Mouse (Mus musculus) left cerebral cortex, adult 11 months (tissue): Measurements from ENCODE around the gene Cdk16.
A peak's percentile ranks its signal among the peaks of the same experiment; 100 is the strongest.
"Not testable (repeated sequence)": the region's sequence is repeated elsewhere in the genome, so short reads cannot be mapped to it uniquely, and the experiment has no call there.

Experiments
- DNase-seq: peaks from one replicate; pipeline ENCODE4 v3.0.0; 2022; ENCODE audit warnings: low spot score

Gene Cdk16

GRCm38 (mm10) chrX:20687519-20688067 is at the start of gene Cdk16:
TSS of gene Cdk16 (plus strand) at chrX:20687954.
- DNase-seq = peak; percentile 87

DNA sequence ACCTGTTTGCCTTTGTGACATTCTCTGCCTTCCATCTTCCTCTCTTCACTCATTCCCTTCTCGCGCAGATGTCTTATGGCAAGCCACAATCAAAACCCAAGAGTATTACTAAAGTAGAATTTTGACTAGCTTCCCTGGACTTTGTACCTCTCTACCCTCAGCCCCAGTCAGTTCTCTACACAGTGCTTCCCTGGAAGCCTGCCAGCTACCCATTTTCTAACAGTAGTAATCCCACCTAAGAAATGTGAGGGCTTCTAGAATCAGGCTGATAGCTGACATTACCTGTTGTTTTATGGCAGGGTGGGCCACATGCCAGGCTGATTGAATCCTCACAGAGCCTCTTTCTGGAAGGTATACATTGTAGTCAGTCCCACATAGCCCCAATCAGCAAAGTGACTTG is 49.6 kb upstream of the Cdk16 start:
- no peak for DNase-seq

DNA sequence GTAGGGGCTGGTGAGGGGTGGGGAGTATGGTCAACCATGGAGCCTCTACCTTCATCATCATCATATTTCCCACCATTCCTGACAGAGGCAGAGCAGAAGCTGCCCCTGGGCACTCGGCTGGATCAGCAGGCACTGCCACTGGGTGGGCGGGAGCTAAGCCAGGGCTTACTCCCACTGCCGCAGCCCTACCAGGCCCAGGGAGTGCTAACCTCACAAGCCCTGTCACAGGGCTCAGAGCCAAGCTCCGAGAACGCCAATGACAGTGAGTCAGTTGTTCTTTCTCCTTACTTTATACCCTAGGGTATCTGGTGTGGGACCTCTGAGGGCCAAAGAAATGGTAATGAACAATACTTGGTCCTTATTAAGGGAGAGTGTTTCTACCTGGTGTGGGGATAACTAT is 43.0 kb upstream of the Cdk16 start:
- no peak for DNase-seq

- DNase-seq = no peak
Measured at GRCm38 (mm10) chrX:20657593-20657992, 30.2 kb upstream of the Cdk16 start.

DNA sequence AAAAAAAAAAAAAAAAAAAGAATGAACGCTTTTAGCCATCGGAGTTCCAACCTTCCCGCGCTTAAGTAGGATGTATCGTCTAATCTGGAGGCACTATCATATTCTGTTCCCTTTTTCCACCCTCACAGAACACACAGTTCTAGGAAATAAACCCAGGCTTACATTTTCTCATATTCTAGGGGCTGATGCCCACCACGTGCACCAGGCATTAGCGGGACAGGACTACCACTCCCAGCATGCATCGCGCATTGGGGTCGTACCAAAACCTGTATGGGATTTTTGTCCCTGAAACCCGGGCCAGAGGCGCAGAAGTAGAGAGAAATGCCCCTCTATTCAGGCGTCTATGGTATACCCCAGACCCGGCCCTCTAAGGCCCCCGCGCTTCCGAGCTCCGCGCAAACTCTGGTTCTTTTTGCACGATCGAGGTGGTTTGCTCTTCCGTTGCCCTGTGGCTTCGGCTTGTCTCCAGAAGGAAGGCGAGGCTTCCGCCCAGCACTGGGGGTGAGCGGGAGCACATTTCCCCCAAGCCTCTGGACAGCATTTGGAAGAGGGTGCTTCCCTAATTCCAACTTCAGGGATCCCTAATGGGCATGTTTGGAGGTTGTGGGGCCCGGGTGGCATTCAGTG is 29.6 kb upstream of the Cdk16 start, which contains the start of gene Uba1:
Gene Uba1 (plus strand): TSS at position 301 of the 627 bp plus-strand sequence.
- peak; percentile 54 for DNase-seq

DNA sequence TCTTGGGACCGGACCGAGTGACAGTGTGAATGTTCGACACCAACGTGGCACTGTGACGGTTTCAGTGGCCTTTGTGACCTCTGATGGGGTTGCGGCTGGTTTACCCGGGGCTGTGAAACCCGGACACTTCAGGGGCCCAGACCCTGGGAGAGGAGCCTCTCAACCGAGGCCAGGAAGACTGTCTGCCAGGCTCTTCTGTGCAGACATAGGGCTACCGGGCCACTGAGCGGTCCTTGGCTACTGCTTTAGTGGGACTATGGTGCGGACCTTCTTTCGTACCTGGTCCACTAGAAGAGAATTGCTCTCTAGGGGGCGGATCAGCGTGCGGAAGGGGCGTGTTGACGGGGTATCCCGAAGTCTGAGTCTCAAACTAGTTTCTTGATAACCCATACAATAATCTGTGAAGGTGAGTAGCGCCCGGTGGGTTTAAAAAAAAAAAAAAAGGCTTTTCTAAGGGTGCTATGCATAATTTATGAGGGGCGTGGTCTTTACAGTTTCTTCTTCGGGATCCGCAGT is 28.8 kb upstream of the Cdk16 start:
- DNase-seq = no peak

- no peak for DNase-seq
Measured at GRCm38 (mm10) chrX:20662317-20662715, 25.4 kb upstream of the Cdk16 start.

- peak; percentile 77 for DNase-seq
Measured at GRCm38 (mm10) chrX:20662716-20663443, 24.9 kb upstream of the Cdk16 start.

DNA sequence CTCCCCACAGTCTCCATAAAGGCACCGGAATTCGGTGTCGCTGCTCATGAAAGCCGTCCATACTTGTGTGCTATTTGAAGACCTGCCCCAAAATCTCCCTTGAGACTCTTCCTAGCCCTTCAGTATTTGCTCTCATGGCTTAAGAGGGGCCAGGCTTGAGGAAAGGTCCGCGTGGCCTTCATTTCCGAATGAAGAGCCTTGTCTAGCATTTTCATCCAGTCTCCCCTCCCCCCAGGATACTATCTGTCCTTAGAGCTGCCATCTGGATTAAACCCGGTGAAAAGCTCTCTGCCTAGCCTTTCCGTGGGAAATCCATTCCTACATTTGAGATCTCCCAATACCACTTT is 24.3 kb upstream of the Cdk16 start:
- DNase-seq = no peak

GRCm38 (mm10) chrX:20688068-20688547 is 354 bp downstream of the Cdk16 start:
- DNase-seq = peak; percentile 81

- peak; percentile 24 for DNase-seq
Measured at GRCm38 (mm10) chrX:20688615-20689014, 861 bp downstream of the Cdk16 start.

- no peak for DNase-seq
Measured at GRCm38 (mm10) chrX:20691566-20691965, 3.8 kb downstream of the Cdk16 start.

DNA sequence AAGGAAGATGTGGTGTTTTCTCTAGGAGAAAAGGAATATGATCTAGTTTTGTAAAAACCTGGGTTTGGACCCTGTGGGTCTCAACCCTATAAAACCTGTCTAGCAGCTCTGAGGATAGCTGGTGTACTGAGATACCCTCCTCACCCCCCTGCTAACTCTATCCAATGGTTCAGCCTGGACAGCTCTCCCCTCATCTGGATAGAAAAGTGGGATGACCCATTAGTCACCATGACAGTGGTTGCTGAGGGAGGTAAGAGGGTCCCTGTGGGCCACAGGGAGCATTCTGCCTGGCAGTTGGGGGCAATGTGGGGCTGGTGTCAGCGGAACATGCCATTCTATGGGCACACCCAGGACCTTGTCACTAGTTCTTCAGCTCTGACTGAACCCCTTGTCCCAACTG is 4.9 kb downstream of the Cdk16 start:
- no peak for DNase-seq

DNA sequence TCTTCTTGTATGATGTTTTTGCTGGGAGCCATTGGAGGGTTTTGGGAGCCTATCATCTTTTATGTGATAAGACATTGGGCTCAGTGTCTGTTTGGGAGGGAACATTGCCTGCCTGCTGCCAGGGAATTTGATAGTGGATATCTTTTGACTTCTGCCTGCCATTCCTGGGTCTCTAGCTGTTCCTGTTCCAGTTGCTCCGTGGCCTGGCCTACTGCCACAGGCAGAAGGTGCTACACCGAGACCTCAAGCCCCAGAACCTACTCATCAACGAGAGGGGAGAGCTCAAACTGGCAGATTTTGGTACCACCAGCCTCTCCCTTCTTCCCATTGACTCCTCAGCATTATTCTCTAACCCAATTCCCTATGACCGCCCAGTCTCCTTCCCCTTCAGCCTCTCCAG is 8.1 kb downstream of the Cdk16 start:
- no peak for DNase-seq

- DNase-seq = peak; percentile 28
Measured at GRCm38 (mm10) chrX:20703741-20704290, 16.1 kb downstream of the Cdk16 start, which contains the start of gene Usp11. TSS of gene Usp11 (plus strand) at chrX:20703906.

DNA sequence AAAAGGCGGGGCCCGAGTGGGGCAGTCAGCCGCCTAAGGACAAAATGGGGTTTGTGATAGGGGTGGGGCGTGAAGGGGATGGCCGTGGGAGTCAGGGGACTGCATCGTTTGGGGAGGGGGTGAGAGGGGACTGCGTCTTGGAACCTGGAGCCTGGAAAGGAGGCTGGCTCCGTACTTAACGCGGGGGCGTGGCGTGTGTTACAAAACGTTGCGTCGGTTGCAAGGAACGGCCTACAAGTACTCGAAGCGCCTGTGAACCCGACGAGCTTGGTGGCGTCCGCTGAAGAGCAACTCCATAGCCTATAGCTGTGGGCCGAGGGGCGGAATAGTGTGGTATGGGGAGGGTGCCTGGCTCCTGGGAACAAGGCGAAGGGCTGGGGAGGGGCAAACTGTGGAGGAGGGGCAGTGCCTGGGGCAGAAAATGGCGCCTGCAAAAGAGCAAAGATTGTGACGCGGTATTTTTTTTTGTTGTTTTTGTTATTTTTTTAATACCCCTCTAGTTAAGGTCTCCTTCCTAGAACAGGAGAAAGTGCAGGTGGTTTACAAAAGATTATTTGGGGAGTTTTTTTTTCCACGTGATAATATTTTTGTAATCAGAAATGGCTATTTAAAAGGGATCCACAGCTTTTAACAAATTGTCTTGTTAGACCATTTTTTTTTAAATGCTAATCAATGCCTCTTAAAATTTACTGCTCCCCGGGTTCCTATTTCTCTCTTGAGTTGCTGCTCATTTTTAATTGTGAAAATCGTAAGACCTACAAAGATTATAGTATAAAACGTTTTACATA is 16.7 kb downstream of the Cdk16 start:
- DNase-seq = peak; percentile 74

DNA sequence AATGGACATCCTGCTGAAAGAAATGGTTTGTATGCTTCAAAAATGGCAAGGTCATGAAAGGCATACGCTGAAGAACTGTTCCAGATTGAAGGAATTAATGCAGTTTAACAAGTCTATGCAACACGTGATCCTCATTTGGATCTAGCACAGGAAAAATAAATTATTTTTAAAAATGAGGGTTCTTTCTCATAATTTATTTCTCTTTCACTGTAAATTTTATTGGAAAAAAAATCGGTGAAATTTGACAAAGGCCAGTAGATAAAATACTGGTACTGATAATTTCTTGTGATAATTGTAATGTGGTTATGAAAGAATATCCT is 17.3 kb downstream of the Cdk16 start:
- DNase-seq = no peak

DNA sequence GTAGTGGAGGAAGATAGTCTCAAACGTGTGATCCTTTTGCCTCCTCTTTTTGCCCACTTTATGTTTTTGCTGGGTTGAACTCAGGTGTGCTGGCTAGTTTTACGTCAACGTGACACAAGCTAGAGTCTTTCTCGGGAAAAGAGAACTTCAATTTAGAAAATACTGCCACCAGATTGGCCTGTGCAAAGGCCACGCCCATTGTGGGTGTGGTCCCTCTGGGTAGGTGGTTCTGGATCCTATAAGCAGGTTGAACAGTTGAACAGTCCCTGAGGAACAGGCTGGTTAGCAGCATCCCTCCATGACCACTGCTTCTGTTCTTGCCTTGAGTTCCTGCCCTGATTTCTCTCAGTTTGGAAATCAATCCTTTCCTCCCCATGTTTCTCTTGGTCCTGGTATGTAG is 40.9 kb downstream of the Cdk16 start:
- no peak for DNase-seq

DNA sequence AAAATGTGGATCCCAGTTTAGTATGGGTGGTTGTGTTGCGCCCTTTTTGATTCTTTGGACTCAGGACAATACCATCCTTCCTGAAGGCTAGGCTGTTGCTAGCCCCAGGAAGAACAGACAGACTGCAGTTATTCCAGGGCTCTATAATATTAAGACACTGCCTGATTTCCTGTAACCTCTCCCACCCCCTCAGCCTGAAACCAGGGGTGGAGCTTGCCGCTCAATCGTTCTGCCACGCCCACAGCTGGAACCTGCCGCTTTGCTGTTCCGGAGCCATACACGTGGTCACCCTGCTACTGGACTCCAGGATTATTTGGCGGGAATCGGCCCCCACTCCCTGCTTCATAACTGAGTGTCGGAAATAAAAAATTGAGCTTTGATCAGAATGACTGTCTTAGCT is 42.3 kb downstream of the Cdk16 start:
- DNase-seq = not testable (repeated sequence)

DNA sequence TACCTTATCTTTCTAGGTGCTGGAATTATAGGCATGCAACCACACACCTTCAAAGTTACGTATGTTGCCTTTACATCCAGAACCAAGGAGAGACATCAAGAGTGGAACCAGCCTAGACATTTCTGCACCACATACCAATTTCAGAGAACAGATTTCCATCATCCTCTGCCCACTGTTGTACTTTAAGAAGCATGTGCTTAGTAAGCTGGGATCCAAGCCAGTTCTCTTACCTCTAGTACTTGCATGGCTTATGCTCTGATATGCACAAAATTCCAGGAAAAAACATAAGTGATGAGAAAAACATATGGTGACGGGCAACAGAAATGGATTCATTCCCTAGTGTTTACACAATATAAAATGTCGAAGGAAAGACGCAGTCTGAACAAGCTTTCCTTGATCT is 48.7 kb downstream of the Cdk16 start:
- DNase-seq = peak; percentile 5

- no peak for DNase-seq
Measured at GRCm38 (mm10) chrX:20748829-20749228, 61.1 kb downstream of the Cdk16 start.
